Mouse (Mus musculus): Measurements from ENCODE around the gene Gm4353. TPM values are rescaled to one million over a fixed set of nuclear protein-coding genes. Genes with fewer than 3 reads are reported as not detected.

The Gm4353 gene
- polyA plus RNA-seq, 1 experiment: 0.85 TPM

- H3K36me3 ChIP-seq (ENCODE audit: control insufficient read depth, insufficient read depth, low read length): no peaks in the 10 kb centered on the region
- 7% methylated on average over 13 of the region's 13 CpGs for WGBS
- no peak overlapping the region for H3K27ac ChIP-seq (ENCODE audit: insufficient read depth, low read length)
- H3K4me1 ChIP-seq (ENCODE audit: control insufficient read depth, insufficient read depth, insufficient read length): peaks cover 9% of the 10 kb centered on the region
- DNase-seq (ENCODE audit: low read depth in 1 of 2, low spot score in 2 of 2): no peak
- peaks cover 21% of the 10 kb centered on the region for H3K27me3 ChIP-seq (ENCODE audit: control insufficient read depth, insufficient read depth, low read length)
- TF ChIP-seq CTCF (IDR thresholded peaks at IDR 0.05; ENCODE audit: extremely low read depth, insufficient read depth, insufficient read length, insufficient replicate concordance) (no peak), POLR2A (IDR thresholded peaks at IDR 0.05; ENCODE audit: low read depth, low read length) (no peak)
- no peak overlapping the region for H3K4me3 ChIP-seq (ENCODE audit: extremely low read depth, insufficient read depth, insufficient read length)
Observed at GRCm38 (mm10) chr7:116038024-116038423, 46.4 kb downstream of the Gm4353 start.

GRCm38 (mm10) chr7:116036591-116037555 is 47.6 kb downstream of the Gm4353 start:
- WGBS: 61% methylated on average over 18 of the region's 18 CpGs
- DNase-seq (ENCODE audit: low read depth in 1 of 2, low spot score in 2 of 2): no peak
- H3K4me3 ChIP-seq (ENCODE audit: extremely low read depth, insufficient read depth, insufficient read length): no peak overlapping the region
- TF ChIP-seq CTCF (IDR thresholded peaks at IDR 0.05; ENCODE audit: extremely low read depth, insufficient read depth, insufficient read length, insufficient replicate concordance) (no peak), POLR2A (IDR thresholded peaks at IDR 0.05; ENCODE audit: low read depth, low read length) (no peak)
- H3K27ac ChIP-seq (ENCODE audit: insufficient read depth, low read length): no peak overlapping the region
- H3K27me3 ChIP-seq (ENCODE audit: control insufficient read depth, insufficient read depth, low read length): peaks cover 24% of the 10 kb centered on the region
- H3K4me1 ChIP-seq (ENCODE audit: control insufficient read depth, insufficient read depth, insufficient read length): peaks cover 10% of the 10 kb centered on the region
- no peaks in the 10 kb centered on the region for H3K36me3 ChIP-seq (ENCODE audit: control insufficient read depth, insufficient read depth, low read length)

- no peak overlapping the region for H3K27ac ChIP-seq (ENCODE audit: insufficient read depth, low read length)
- peaks cover 12% of the 10 kb centered on the region for H3K4me1 ChIP-seq (ENCODE audit: control insufficient read depth, insufficient read depth, insufficient read length)
- WGBS: 85% methylated on average over 4 of the region's 4 CpGs
- no peak for DNase-seq (ENCODE audit: low read depth in 1 of 2, low spot score in 2 of 2)
- no peak for TF ChIP-seq CTCF (IDR thresholded peaks at IDR 0.05; ENCODE audit: extremely low read depth, insufficient read depth, insufficient read length, insufficient replicate concordance)
- no peak for TF ChIP-seq POLR2A (IDR thresholded peaks at IDR 0.05; ENCODE audit: low read depth, low read length)
- H3K4me3 ChIP-seq (ENCODE audit: extremely low read depth, insufficient read depth, insufficient read length): no peak overlapping the region
- H3K36me3 ChIP-seq (ENCODE audit: control insufficient read depth, insufficient read depth, low read length): no peaks in the 10 kb centered on the region
- H3K27me3 ChIP-seq (ENCODE audit: control insufficient read depth, insufficient read depth, low read length): peaks cover 35% of the 10 kb centered on the region
Observed at GRCm38 (mm10) chr7:116035504-116035903, 48.9 kb downstream of the Gm4353 start.

- peaks cover 8% of the 10 kb centered on the region for H3K4me1 ChIP-seq (ENCODE audit: control insufficient read depth, insufficient read depth, insufficient read length)
- 2% methylated on average over 25 of the region's 25 CpGs for WGBS
- peaks cover 30% of the 10 kb centered on the region for H3K27me3 ChIP-seq (ENCODE audit: control insufficient read depth, insufficient read depth, low read length)
- no peak for DNase-seq (ENCODE audit: low read depth in 1 of 2, low spot score in 2 of 2)
- no peak for TF ChIP-seq POLR2A (IDR thresholded peaks at IDR 0.05; ENCODE audit: low read depth, low read length)
- TF ChIP-seq CTCF (IDR thresholded peaks at IDR 0.05; ENCODE audit: extremely low read depth, insufficient read depth, insufficient read length, insufficient replicate concordance): no peak
- no peaks in the 10 kb centered on the region for H3K36me3 ChIP-seq (ENCODE audit: control insufficient read depth, insufficient read depth, low read length)
- H3K27ac ChIP-seq (ENCODE audit: insufficient read depth, low read length): no peak overlapping the region
- peak overlapping the region; percentile 19; the same call in 1 of the 2 replicates for H3K4me3 ChIP-seq (ENCODE audit: extremely low read depth, insufficient read depth, insufficient read length)
Observed at GRCm38 (mm10) chr7:116034282-116034758, 50.1 kb downstream of the Gm4353 start.

- no peak for DNase-seq (ENCODE audit: low read depth in 1 of 2, low spot score in 2 of 2)
- Histone ChIP-seq H3K36me3 (ENCODE audit: control insufficient read depth, insufficient read depth, low read length) (no peaks in the 10 kb centered on the region), H3K4me1 (ENCODE audit: control insufficient read depth, insufficient read depth, insufficient read length) (peaks cover 7% of the 10 kb centered on the region), H3K27ac (ENCODE audit: insufficient read depth, low read length) (no peak overlapping the region), H3K27me3 (ENCODE audit: control insufficient read depth, insufficient read depth, low read length) (peaks cover 27% of the 10 kb centered on the region), H3K4me3 (ENCODE audit: extremely low read depth, insufficient read depth, insufficient read length) (peak overlapping the region; percentile 19; the same call in 1 of the 2 replicates)
- 2% methylated on average over 54 of the region's 54 CpGs for WGBS
- TF ChIP-seq POLR2A (IDR thresholded peaks at IDR 0.05; ENCODE audit: low read depth, low read length) (no peak), CTCF (IDR thresholded peaks at IDR 0.05; ENCODE audit: extremely low read depth, insufficient read depth, insufficient read length, insufficient replicate concordance) (no peak)
Observed at GRCm38 (mm10) chr7:116033371-116034241, 50.8 kb downstream of the Gm4353 start.

Other genes with a start within 250 kb of the Gm4353 start
- gene Sox6, start 45.8 kb downstream of the Gm4353 start, polyA plus RNA-seq (2012; rRNA removed): 6.0 and 6.6 TPM in 2 replicates
- gene 1110004F10Rik, start 45.2 kb downstream of the Gm4353 start, polyA plus RNA-seq (2012; rRNA removed): 25.7 and 27.6 TPM in 2 replicates
- 3.8 and 3.9 TPM in 2 replicates for gene Plekha7, start 223.7 kb upstream of the Gm4353 start, polyA plus RNA-seq (2012; rRNA removed)
- 73.6 and 160 TPM in 2 replicates for gene Rps13, start 249.6 kb upstream of the Gm4353 start, polyA plus RNA-seq (2012; rRNA removed)

Data from spleen, adult 2 months (tissue).